Mouse (Mus musculus) small intestine, adult 2 months (tissue): ENCODE results near the gene Tssk1. TPM values are rescaled to one million over a fixed set of nuclear protein-coding genes. Genes with fewer than 3 reads are reported as not detected.
A peak's percentile ranks its signal among the peaks of the same experiment; 100 is the strongest.

Experiments
- H3K27ac ChIP-seq: fragments of 200-500 bp; 2 replicates; pipeline ENCODE4 v1.5.1; 2012; ENCODE audit warnings: low read depth, low read length, control low read depth, inconsistent platforms; ENCODE audit not compliant: insufficient read depth
- H3K27me3 ChIP-seq: fragments of 200-500 bp; 2 replicates; pipeline ENCODE4 v1.6.1; 2012; ENCODE audit warnings: mild to moderate bottlenecking, moderate library complexity, low read length, inconsistent platforms; ENCODE audit not compliant: control insufficient read depth, insufficient read depth
- H3K36me3 ChIP-seq: fragments of 200-500 bp; 2 replicates; pipeline ENCODE4 v1.6.1; 2012; ENCODE audit warnings: mild to moderate bottlenecking, low read length, control low read depth, inconsistent platforms; ENCODE audit not compliant: control insufficient read depth, insufficient read depth
- H3K4me1 ChIP-seq: fragments of 200-500 bp; 2 replicates; pipeline ENCODE4 v1.6.1; 2012; ENCODE audit warnings: low read length, inconsistent platforms, mixed read lengths; ENCODE audit not compliant: control insufficient read depth, insufficient read depth, insufficient read length
- H3K4me3 ChIP-seq: fragments of 200-500 bp; 2 replicates; pipeline ENCODE4 v1.5.1; 2012; ENCODE audit warnings: low read depth, mild to moderate bottlenecking, control low read depth, inconsistent platforms, low read length, moderate library complexity
- CTCF ChIP-seq: fragments of 200-500 bp; IDR thresholded peaks from 2 replicates; pipeline ENCODE4 v1.5.1; 2012; ENCODE audit warnings: low read depth, mild to moderate bottlenecking, control low read depth, inconsistent platforms, low read length, moderate library complexity, mixed read lengths; ENCODE audit not compliant: insufficient replicate concordance, insufficient read length; ENCODE audit errors: extremely low read depth
- POLR2A ChIP-seq: fragments of 200-500 bp; IDR thresholded peaks from 2 replicates; pipeline ENCODE4 v1.6.1; 2012; ENCODE audit warnings: low read depth, mild to moderate bottlenecking, control low read depth, inconsistent platforms, low read length, moderate library complexity
- WGBS: fragments of 180-500 bp; shearing (Covaris S2); methylation state at CpG from one replicate; pipeline ENCODE4 v1.1.7; 2018; 5-methylcytosine and 5-hydroxymethylcytosine counted together
- polyA plus RNA-seq: library from polyadenylated mRNA; depleted of rRNA; stranded (reverse); fragments of >200 nt; gene quantifications from 2 replicates; pipeline ENCODE4 v1.2.3, GENCODE M21; 2012

Tssk1 gene
- polyA plus RNA-seq, 1 experiment, result 0.08 TPM

GRCm38 (mm10) chr16:17876096-17876495 is 17.9 kb upstream of the Tssk1 start:
- no peak overlapping the region for H3K4me3 ChIP-seq
- no peak overlapping the region for H3K27ac ChIP-seq
- H3K27me3 ChIP-seq, result no peaks in the 10 kb centered on the region
- H3K36me3 ChIP-seq, result peaks cover 1% of the 10 kb centered on the region; the same call in 1 of the 2 replicates
- TF ChIP-seq POLR2A (no peak), CTCF (no peak)
- WGBS, result 91% methylated on average over 1 of the region's 1 CpGs
- H3K4me1 ChIP-seq, result peaks cover 18% of the 10 kb centered on the region

GRCm38 (mm10) chr16:17879571-17879970 is 14.5 kb upstream of the Tssk1 start:
- no peaks in the 10 kb centered on the region for H3K27me3 ChIP-seq
- WGBS, result 91% methylated on average over 4 of the region's 4 CpGs
- peaks cover 5% of the 10 kb centered on the region; the same call in 1 of the 2 replicates for H3K4me1 ChIP-seq
- no peak overlapping the region for H3K4me3 ChIP-seq
- H3K36me3 ChIP-seq, result peaks cover 2% of the 10 kb centered on the region; the same call in 1 of the 2 replicates
- H3K27ac ChIP-seq, result no peak overlapping the region
- TF ChIP-seq CTCF, result no peak
- no peak for TF ChIP-seq POLR2A

- Histone ChIP-seq H3K36me3 (peaks cover 4% of the 10 kb centered on the region; the same call in 1 of the 2 replicates), H3K27ac (no peak overlapping the region), H3K4me1 (peaks cover 3% of the 10 kb centered on the region; the same call in 1 of the 2 replicates), H3K4me3 (no peak overlapping the region), H3K27me3 (no peaks in the 10 kb centered on the region)
- no peak for TF ChIP-seq POLR2A
Observed at GRCm38 (mm10) chr16:17882196-17882595, 11.8 kb upstream of the Tssk1 start.

GRCm38 (mm10) chr16:17884116-17884515 is 9.9 kb upstream of the Tssk1 start:
- WGBS, result 54% methylated on average over 6 of the region's 6 CpGs
- no peak overlapping the region for H3K4me3 ChIP-seq
- no peak overlapping the region for H3K27ac ChIP-seq
- peaks cover 3% of the 10 kb centered on the region; the same call in 1 of the 2 replicates for H3K4me1 ChIP-seq
- no peak for TF ChIP-seq CTCF
- TF ChIP-seq POLR2A, result no peak
- H3K27me3 ChIP-seq, result no peaks in the 10 kb centered on the region
- H3K36me3 ChIP-seq, result peaks cover 3% of the 10 kb centered on the region; the same call in 1 of the 2 replicates

- no peak overlapping the region for H3K27ac ChIP-seq
- TF ChIP-seq CTCF (no peak), POLR2A (no peak)
- 56% methylated on average over 6 of the region's 6 CpGs for WGBS
- H3K4me3 ChIP-seq, result no peak overlapping the region
- H3K4me1 ChIP-seq, result peaks cover 17% of the 10 kb centered on the region; the same call in 1 of the 2 replicates
- H3K27me3 ChIP-seq, result no peaks in the 10 kb centered on the region
- peaks cover 2% of the 10 kb centered on the region; the same call in 1 of the 2 replicates for H3K36me3 ChIP-seq
Observed at GRCm38 (mm10) chr16:17889689-17890341, 4.2 kb upstream of the Tssk1 start.

- no peak for TF ChIP-seq POLR2A
- no peak for TF ChIP-seq CTCF
- H3K27ac ChIP-seq, result peak overlapping the region; percentile 81; the same call in 1 of the 2 replicates
- H3K4me3 ChIP-seq, result peak overlapping the region; percentile 89; the same call in 1 of the 2 replicates
- H3K4me1 ChIP-seq, result peaks cover 17% of the 10 kb centered on the region; the same call in 1 of the 2 replicates
- no peaks in the 10 kb centered on the region for H3K36me3 ChIP-seq
- H3K27me3 ChIP-seq, result no peaks in the 10 kb centered on the region
- 11% methylated on average over 2 of the region's 2 CpGs for WGBS
Observed at GRCm38 (mm10) chr16:17890342-17890727, 3.7 kb upstream of the Tssk1 start.

- TF ChIP-seq POLR2A, result no peak; the same call in 1 of the 2 replicates
- Histone ChIP-seq H3K4me3 (peak overlapping the region; percentile 89), H3K4me1 (peaks cover 17% of the 10 kb centered on the region; the same call in 1 of the 2 replicates), H3K36me3 (no peaks in the 10 kb centered on the region), H3K27ac (peak overlapping the region; percentile 81), H3K27me3 (no peaks in the 10 kb centered on the region)
- WGBS, result under 1% methylated on average over 44 of the region's 44 CpGs
Observed at GRCm38 (mm10) chr16:17890917-17891566, 3.0 kb upstream of the Tssk1 start.
